Mouse (Mus musculus) urinary bladder, postnatal 25 days (tissue): Measurements from ENCODE around the gene Rcor2.

Experiments used
- DNase-seq: peaks from one replicate; pipeline ENCODE4 v3.0.0; 2022; ENCODE audit warnings: low spot score

The Rcor2 gene

DNA sequence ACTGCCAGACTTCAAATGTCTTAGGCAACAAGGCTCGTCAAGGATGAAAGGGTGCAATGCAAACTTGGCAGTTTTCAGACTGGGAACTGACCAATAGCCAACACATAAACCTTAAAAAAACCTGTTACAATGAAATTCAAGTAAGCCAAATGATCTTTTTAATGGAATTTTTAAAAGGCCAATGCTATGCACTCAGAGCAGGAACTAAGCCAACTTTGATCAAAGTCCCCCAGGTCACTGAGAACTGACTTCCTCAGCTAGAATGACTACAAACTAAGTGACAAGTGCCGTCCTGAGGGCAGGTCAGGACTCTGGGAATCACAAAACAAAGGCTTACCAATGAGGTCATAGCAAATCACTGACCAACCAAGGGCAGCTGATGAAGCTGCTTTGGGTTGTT, 53.1 kb downstream of the Rcor2 start:
- no peak for DNase-seq

DNA sequence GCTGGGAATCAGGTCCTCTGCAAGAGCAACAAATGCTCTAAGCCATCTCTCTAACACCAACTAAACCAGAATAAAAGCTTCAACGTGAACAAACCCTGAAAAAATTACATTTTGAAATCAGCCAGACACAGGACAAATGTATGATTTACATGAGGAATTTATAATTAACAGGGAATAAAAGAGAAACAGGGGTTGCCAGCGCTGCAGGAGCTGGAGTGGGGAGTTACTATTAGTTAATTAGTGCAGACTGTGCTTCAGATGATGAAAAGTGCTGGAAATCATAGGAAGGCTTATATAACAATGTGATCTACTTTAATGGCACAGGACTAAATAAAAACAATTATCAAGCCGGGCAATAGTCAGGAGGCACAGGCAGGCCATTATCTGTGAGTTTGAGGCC, 54.3 kb downstream of the Rcor2 start:
- DNase-seq: no peak
